Mouse (Mus musculus): Measurements from ENCODE around the gene Isg20. TPM values are rescaled to one million over a fixed set of nuclear protein-coding genes. Genes with fewer than 3 reads are reported as not detected.

The Isg20 gene
- polyA plus RNA-seq, 2 experiments: 1.5 to 2.5 TPM

DNA sequence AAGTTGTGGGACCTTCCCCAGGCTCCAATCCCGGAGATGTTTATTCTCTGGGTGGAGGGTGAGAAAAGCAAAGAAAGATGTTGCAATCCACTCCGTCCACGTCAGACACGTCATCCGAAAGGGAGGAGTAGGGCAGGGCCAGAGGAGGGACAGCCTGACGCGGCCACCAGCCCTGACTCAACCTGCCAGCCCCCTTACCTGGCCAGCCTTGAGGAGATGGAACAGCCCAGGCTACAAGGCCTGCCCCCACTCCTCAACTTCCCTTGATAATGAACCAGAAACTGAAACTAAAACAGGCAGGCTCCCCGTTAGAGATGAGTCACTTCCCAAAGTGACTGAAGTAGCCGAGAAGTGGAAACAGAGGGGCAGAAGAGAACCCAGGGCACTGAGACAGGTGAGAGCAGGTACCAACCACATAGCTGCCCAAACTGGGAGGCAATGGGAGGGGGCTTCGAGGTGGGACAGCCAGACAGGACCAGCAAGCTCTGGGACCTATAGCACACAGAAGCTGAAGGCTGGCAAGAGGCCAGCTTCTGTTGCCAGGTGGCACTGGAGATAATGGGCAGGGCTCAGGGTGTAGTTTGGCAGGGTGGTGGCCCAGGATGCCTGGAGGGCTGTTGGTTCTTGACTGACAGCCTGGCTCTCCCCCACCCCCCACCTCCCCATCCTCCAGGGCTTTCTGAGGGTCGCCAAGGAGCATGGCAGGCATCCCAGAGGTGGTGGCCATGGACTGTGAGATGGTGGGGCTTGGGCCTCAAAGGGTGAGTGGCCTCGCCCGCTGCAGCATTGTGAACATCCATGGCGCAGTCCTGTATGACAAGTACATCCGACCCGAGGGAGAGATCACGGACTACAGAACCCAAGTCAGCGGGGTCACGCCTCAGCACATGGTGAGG is 673 bp downstream of the Isg20 start:
- 72% methylated on average over 19 of the region's 19 CpGs for WGBS
- Histone ChIP-seq H3K4me2 (replicated peaks; ENCODE audit: low read depth, low read length, severe bottlenecking) (no peak overlapping the region), H3K4me1 (ENCODE audit: control insufficient read depth, insufficient read depth, low read length) (peaks cover 8% of the 10 kb centered on the region; the same call in 1 of the 2 replicates), H3K27me3 (ENCODE audit: control insufficient read depth, insufficient read depth, low read length) (no peaks in the 10 kb centered on the region), H3K9ac (ENCODE audit: low read depth, low read length, severe bottlenecking) (no peak overlapping the region), H3K9me3 (ENCODE audit: control insufficient read depth, low read length) (no peaks in the 10 kb centered on the region), H3K36me3 (ENCODE audit: control insufficient read depth, insufficient read depth, low read length) (peaks cover 8% of the 10 kb centered on the region; the same call in 1 of the 2 replicates), H3K4me3 (replicated peaks; ENCODE audit: low read length) (no peak overlapping the region), H3K27ac (replicated peaks; ENCODE audit: low read depth, low read length) (no peak overlapping the region)
- no peak for TF ChIP-seq POLR2A (IDR thresholded peaks at IDR 0.05; ENCODE audit: borderline replicate concordance, extremely low read depth, insufficient read depth, insufficient read length)
- DNase-seq (ENCODE audit: low spot score) (no peak), ATAC-seq (ENCODE audit: low FRiP score, low read depth) (no peak)

DNA sequence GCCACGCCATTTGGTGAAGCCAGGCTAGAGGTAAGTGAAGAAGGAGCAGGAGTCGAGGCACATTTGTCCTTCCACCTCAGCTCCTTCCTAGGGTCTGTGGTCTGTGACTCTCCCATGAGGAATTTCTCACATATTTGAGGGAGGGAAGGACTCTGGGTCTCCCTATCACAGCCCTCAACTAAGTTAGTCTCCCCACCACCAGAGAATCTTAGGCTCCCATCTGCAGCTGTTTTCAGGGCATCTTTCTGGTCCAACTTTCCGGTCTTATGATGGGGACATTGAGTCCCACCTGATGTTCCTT is 1.3 kb downstream of the Isg20 start:
- Histone ChIP-seq H3K4me2 (replicated peaks; ENCODE audit: low read depth, low read length, severe bottlenecking) (no peak overlapping the region), H3K27me3 (ENCODE audit: control insufficient read depth, insufficient read depth, low read length) (no peaks in the 10 kb centered on the region), H3K9ac (ENCODE audit: low read depth, low read length, severe bottlenecking) (no peak overlapping the region), H3K4me1 (ENCODE audit: control insufficient read depth, insufficient read depth, low read length) (peaks cover 8% of the 10 kb centered on the region; the same call in 1 of the 2 replicates), H3K27ac (replicated peaks; ENCODE audit: low read depth, low read length) (no peak overlapping the region), H3K36me3 (ENCODE audit: control insufficient read depth, insufficient read depth, low read length) (peaks cover 5% of the 10 kb centered on the region; the same call in 1 of the 2 replicates), H3K4me3 (replicated peaks; ENCODE audit: low read length) (no peak overlapping the region), H3K9me3 (ENCODE audit: control insufficient read depth, low read length) (no peaks in the 10 kb centered on the region)
- DNase-seq (ENCODE audit: low spot score) (no peak), ATAC-seq (ENCODE audit: low FRiP score, low read depth) (no peak)
- no peak for TF ChIP-seq POLR2A (IDR thresholded peaks at IDR 0.05; ENCODE audit: borderline replicate concordance, extremely low read depth, insufficient read depth, insufficient read length)
- WGBS: 53% methylated on average over 3 of the region's 3 CpGs

DNA sequence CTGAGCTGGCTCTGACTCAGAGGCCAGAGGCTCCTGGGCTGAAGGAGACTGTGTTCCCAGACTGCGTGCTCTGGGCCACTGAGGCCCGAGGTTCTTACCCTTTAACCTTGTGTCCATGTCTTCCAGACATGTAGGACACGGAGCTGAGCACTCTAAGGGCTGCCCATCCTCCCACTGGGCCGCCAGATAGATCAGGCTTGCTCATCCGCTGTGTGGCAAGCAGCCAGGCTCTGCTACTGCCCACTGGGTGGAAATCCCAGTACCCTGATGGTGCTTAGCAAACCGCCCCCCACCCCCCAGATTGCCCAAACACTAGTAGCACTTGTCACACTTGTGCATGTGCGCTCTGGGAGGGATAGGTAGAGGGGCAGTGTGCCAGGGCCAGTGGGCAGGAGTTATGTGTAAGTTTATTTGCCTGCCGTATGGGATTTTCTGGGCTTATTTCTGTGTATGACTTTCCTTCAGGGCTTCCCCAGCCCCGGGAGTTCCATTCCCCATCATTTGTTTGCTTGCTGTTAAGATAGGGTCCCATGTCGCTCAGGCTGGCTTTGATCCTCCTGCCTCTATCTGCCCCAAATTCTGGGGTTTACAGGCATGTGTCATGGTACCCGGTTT is 1.8 kb downstream of the Isg20 start:
- Histone ChIP-seq H3K4me3 (replicated peaks; ENCODE audit: low read length) (no peak overlapping the region), H3K27me3 (ENCODE audit: control insufficient read depth, insufficient read depth, low read length) (no peaks in the 10 kb centered on the region), H3K4me1 (ENCODE audit: control insufficient read depth, insufficient read depth, low read length) (peaks cover 8% of the 10 kb centered on the region; the same call in 1 of the 2 replicates), H3K36me3 (ENCODE audit: control insufficient read depth, insufficient read depth, low read length) (peaks cover under 1% of the 10 kb centered on the region; the same call in 1 of the 2 replicates), H3K9ac (ENCODE audit: low read depth, low read length, severe bottlenecking) (no peak overlapping the region), H3K27ac (replicated peaks; ENCODE audit: low read depth, low read length) (no peak overlapping the region), H3K4me2 (replicated peaks; ENCODE audit: low read depth, low read length, severe bottlenecking) (no peak overlapping the region), H3K9me3 (ENCODE audit: control insufficient read depth, low read length) (no peaks in the 10 kb centered on the region)
- no peak for DNase-seq (ENCODE audit: low spot score)
- no peak for ATAC-seq (ENCODE audit: low FRiP score, low read depth)
- 78% methylated on average over 11 of the region's 11 CpGs for WGBS
- no peak for TF ChIP-seq POLR2A (IDR thresholded peaks at IDR 0.05; ENCODE audit: borderline replicate concordance, extremely low read depth, insufficient read depth, insufficient read length)

DNA sequence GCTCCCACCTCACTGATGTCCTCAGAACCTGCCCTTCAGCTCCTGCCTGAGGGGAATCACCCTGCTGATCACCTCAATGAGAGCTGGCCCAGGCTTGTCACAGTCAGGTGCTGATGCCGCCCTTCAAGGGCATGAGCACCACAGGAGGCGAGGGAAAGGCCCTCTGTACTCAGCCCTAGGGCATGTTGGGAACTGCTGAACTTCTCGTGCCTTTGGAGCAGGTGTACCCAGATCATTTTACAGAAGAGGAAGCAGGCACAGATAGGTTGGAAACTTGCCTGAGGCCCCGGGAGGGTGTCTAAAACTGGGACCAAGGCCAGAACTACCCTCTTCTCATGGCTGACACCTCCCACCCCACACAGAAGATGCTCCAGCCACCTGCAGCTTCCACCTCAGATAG is 5.5 kb downstream of the Isg20 start:
- ATAC-seq (ENCODE audit: low FRiP score, low read depth) (no peak), DNase-seq (ENCODE audit: low spot score) (no peak)
- no peaks in the 10 kb centered on the region for H3K27me3 ChIP-seq (ENCODE audit: control insufficient read depth, insufficient read depth, low read length)
- no peak for TF ChIP-seq POLR2A (IDR thresholded peaks at IDR 0.05; ENCODE audit: borderline replicate concordance, extremely low read depth, insufficient read depth, insufficient read length)
- H3K27ac ChIP-seq (replicated peaks; ENCODE audit: low read depth, low read length): no peak overlapping the region
- no peak overlapping the region for H3K4me2 ChIP-seq (replicated peaks; ENCODE audit: low read depth, low read length, severe bottlenecking)
- H3K4me1 ChIP-seq (ENCODE audit: control insufficient read depth, insufficient read depth, low read length): peaks cover 4% of the 10 kb centered on the region; the same call in 1 of the 2 replicates
- no peaks in the 10 kb centered on the region for H3K9me3 ChIP-seq (ENCODE audit: control insufficient read depth, low read length)
- 30% methylated on average over 4 of the region's 4 CpGs for WGBS
- H3K36me3 ChIP-seq (ENCODE audit: control insufficient read depth, insufficient read depth, low read length): no peaks in the 10 kb centered on the region
- H3K4me3 ChIP-seq (replicated peaks; ENCODE audit: low read length): no peak overlapping the region
- no peak overlapping the region for H3K9ac ChIP-seq (ENCODE audit: low read depth, low read length, severe bottlenecking)

DNA sequence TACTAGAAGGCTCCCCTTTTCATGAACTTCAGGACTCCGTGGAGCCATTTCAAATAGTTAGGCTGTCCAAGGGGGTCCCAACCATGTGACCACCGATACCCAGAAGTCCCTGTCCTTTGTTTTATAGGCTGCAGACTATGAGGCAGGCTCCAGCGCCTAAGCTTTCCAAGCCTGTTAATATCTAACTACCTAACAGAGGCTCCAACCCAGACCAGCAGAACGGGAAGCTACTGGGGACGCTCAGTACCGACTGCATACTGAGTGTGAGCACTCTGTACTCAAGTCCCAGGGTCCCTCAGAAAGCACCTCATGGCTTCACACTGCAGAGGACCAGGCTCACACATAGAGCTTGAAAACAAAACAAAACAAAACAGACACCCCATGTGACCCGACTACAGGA is 9.3 kb downstream of the Isg20 start:
- no peak for TF ChIP-seq POLR2A (IDR thresholded peaks at IDR 0.05; ENCODE audit: borderline replicate concordance, extremely low read depth, insufficient read depth, insufficient read length)
- no peak overlapping the region for H3K4me2 ChIP-seq (replicated peaks; ENCODE audit: low read depth, low read length, severe bottlenecking)
- WGBS: 76% methylated on average over 7 of the region's 7 CpGs
- H3K27me3 ChIP-seq (ENCODE audit: control insufficient read depth, insufficient read depth, low read length): no peaks in the 10 kb centered on the region
- ATAC-seq (ENCODE audit: low FRiP score, low read depth): no peak
- no peak for DNase-seq (ENCODE audit: low spot score)
- no peaks in the 10 kb centered on the region for H3K36me3 ChIP-seq (ENCODE audit: control insufficient read depth, insufficient read depth, low read length)
- H3K27ac ChIP-seq (replicated peaks; ENCODE audit: low read depth, low read length): no peak overlapping the region
- no peak overlapping the region for H3K9ac ChIP-seq (ENCODE audit: low read depth, low read length, severe bottlenecking)
- no peaks in the 10 kb centered on the region for H3K9me3 ChIP-seq (ENCODE audit: control insufficient read depth, low read length)
- no peak overlapping the region for H3K4me3 ChIP-seq (replicated peaks; ENCODE audit: low read length)
- H3K4me1 ChIP-seq (ENCODE audit: control insufficient read depth, insufficient read depth, low read length): peaks cover 13% of the 10 kb centered on the region; the same call in 1 of the 2 replicates

Measured in limb, embryonic 14.5 days (tissue).